Mouse (Mus musculus) adrenal gland, postnatal 36 days (tissue): ENCODE data around the gene 1810030O07Rik. TPM values are rescaled to one million over a fixed set of nuclear protein-coding genes. Genes with fewer than 3 reads are reported as not detected.
A peak's percentile ranks its signal among the peaks of the same experiment; 100 is the strongest.
"Not testable (repeated sequence)": the region's sequence is repeated elsewhere in the genome, so short reads cannot be mapped to it uniquely, and the experiment has no call there.

ENCODE experiments used
- DNase-seq, 2 experiments: peaks; one replicate each; pipeline ENCODE4 v3.0.0; 2021; ENCODE audit warnings: mixed read lengths in 1 of 2
- long read RNA-seq, 2 experiments: library from polyadenylated mRNA; stranded (forward); transcript quantifications; one replicate each; pipeline ENCODE4 v2.0.0; 2021; ENCODE audit warnings: borderline sequencing depth in 2 of 2
- total RNA-seq, 2 experiments: library from RNA; stranded (reverse); gene quantifications; 2 replicates each; pipeline ENCODE4 v1.2.3; 2021

The 1810030O07Rik gene
- 10 to 100 TPM; 26.6 to 31.4 TPM for total RNA-seq
- long read RNA-seq, experiment 1, transcript 1810030O07Rik-201 (7 exons, 2,699 nt): major isoform, 14 of 21 reads
- long read RNA-seq, experiment 1, partial matches to known transcripts: 2 of 21 reads
- long read RNA-seq, experiment 1, other reads (novel, unspliced or antisense): 5 of 21 reads
- long read RNA-seq, experiment 2, transcript 1810030O07Rik-201 (7 exons, 2,699 nt): major isoform, 12 of 19 reads
- long read RNA-seq, experiment 2, partial matches to known transcripts: 6 of 19 reads
- long read RNA-seq, experiment 2, other reads (novel, unspliced or antisense): 1 of 19 reads

DNA sequence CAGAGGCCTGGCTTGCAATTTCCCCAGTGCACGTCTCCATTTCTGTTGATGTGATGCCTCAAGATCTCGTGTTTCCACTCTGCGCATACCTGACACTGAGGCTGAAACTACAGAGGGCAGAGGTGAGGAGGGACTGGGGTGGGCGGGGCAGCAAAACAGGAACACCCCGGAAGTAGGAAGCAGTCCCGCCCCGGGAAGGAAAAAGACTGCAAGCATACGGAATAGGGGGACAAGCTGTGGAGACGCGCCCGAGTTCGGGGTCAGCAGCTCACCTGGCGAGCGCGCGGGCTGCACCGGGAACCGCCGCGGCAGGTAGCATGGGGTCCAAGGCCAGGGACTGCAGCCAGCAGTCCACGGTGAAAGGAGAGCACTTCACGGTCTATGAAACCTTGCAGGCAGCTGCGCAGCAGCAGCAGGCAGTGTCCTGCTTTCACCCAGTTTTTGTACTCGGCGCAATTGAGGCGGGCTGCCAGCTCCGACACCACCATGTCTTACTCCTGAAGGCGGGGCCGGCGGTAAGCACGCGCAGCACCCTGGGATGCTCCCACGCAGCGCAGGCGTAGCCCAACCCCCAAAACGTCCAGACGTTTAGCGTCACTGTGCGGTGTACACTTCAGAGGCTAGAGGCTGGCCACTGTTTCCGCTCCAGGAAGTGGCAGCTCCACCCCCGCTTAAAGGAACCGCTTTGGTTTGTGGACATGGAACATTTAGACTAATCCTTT, at the start of gene 1810030O07Rik:
TSS of gene 1810030O07Rik (minus strand) at position 615 of the 722 bp plus-strand sequence.
- DNase-seq: peak; percentile 90 to 92

DNA sequence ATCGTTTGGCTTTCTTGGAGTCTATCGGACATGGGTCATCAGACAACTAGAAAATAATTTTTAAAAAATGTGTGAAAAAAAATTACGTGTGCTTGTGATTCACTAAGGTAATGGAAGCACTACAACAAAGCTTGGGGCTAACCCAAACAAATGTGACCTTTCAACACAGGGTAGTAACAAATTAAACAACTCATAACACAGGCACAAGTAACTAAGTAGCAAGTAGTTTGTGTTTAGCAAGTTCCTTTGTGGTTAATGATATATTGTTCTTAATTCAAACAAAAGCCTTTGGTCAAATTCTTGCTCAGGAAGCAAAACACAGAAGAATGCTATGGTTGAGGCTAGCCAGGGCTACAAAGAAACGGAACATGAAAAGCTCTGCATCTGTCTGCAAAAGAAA, 42.6 kb upstream of the 1810030O07Rik start:
- no peak for DNase-seq

- no peak for DNase-seq
These were observed 40.3 kb upstream of the 1810030O07Rik start for GRCm38 (mm10) chrX:12713796-12714195.

DNA sequence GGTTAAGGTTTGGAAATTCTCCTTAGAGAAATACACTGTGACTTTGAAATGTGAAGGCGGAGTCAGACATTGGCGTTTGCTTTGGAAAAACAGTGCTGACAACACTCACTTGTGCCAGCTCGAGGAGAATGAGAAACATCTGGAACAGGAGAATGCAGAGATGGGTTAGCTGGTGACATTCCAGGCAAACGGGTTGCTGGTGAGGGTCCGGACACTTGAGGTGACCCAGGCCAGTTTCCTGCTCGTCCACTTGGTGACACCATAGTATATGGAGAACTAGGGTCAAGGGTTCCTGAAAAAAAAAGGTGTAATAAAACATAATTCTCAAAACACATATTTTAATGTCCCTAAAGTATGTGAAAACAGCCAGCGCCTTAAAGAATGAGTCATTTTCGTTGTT, 13.4 kb upstream of the 1810030O07Rik start:
- no peak for DNase-seq

GRCm38 (mm10) chrX:12686071-12686470, 12.6 kb upstream of the 1810030O07Rik start:
- DNase-seq: no peak

GRCm38 (mm10) chrX:12677396-12677795, 3.9 kb upstream of the 1810030O07Rik start:
- peak; percentile 62 to 80 for DNase-seq

DNA sequence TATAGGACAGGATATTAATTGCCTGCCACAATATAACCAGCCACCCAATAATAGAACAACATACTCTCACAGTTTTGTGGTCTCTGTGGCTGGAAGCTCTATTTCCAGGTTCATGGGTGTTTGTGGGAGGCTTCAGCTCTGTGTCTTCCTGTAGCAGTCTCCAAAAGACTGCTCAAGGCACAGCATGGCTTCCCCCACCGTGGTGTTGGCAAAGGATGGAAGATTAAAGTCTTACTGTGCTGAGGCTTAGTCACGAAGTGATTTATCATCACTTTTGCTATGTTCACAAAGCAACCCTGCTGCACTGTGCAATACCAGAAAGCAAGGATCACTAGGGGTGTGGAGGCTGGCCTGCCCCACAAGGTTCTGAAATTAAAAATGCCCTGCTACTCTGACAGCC, 19.6 kb downstream of the 1810030O07Rik start:
- peak; percentile 12 to 45 for DNase-seq

DNA sequence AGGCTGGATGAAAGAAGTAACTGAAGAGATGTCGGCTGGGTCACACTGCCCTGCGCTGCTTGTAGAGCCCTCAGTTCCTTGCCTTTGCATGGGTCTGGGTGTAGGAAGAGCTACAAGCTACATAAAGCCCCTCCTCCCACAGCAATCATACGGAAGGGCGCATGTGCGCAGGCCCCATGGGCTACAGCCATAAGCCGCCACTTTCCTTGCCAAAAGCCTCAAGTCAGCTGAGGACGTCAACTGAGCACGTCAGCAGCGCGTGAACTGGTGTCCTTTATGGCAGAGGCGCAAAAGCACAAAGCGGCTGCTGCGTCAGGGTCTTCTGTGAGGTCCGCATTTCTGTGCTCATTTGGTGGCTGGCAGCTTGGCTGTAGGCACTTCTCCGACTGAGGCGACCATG, 21.6 kb downstream of the 1810030O07Rik start:
- DNase-seq: no peak

DNA sequence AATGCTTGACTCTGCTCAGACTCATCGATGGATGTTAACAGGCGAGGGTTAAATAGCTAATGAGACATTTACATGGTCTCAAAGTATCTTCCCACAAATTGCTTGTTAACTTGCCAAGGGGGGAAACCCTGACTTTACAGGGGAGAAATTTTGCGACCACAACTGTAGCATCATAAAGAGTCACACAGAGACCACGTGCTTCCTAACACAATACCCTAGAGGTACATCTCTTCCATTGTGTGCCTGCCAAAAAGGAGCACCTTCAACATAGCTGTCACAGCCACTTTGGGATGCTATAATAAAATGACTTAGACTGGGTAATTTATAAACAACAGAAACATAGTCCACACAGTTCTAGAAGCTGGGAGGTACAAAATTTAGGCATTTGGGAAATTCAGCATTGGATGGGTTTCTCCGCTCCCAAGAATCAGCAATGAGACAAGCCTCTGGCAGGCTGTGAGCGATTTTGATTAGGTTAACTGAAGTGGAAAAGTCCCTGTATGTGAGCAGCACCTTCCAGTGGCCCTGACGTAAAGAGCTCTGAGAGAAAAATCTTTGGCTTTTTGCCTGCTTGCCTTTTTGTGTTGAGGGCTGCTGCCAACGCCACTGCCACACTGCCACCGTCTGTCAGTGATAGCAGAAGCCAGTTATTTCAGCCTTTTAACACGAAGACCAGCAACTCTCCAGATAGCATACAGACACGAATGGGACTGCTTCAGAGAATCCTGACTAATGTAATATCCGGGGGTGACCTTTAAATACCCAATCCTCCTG, 27.8 kb downstream of the 1810030O07Rik start:
- DNase-seq: peak in 1 of 2 experiments; percentile 29

GRCm38 (mm10) chrX:12644976-12645375, 28.5 kb downstream of the 1810030O07Rik start:
- no peak for DNase-seq

- no peak for DNase-seq
These were observed 48.3 kb downstream of the 1810030O07Rik start for GRCm38 (mm10) chrX:12625131-12625530.

DNA sequence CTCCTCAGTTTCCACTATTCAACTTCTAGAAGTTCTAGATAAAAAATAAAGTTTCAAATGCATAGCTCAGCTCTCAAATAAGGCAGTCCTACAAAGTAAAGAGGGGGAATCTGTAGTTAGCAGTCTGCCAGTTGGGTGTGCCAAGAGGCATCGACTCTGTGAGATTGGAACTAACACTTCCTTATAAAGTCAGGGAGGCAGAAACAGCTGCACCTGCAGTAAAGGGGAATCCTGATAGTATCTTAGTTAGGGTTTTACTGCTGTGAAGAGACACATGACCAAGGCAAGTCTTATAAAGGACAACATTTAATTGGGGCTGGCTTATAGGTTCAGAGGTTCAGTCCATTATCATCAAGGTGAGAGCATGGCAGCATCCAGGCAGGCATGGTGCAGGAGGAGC, 61.1 kb downstream of the 1810030O07Rik start:
- not testable (repeated sequence) for DNase-seq

DNA sequence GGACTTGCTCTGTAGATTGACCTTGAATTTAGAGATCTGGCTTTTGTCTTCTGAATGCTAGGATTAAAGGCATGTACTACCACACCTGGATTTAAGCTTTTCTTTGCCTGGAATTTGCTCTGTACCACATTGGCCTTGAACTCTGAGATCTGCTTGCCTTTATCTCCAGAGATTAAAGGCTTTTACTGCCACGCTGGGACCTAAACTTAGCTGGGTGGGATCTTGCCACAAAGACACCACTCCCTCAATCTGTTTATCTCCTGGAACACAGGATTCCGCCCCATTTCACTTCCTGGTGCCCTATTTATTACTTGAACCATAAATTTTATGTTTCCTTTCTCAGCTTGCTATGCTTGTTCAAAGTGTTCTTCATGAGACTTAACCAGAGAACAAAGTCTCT, 62.3 kb downstream of the 1810030O07Rik start:
- DNase-seq: no peak

GRCm38 (mm10) chrX:12610541-12610940, 62.9 kb downstream of the 1810030O07Rik start:
- DNase-seq: not testable (repeated sequence)

Other genes with a start within 250 kb of the 1810030O07Rik start
- 10 to 100 TPM; 59.9 to 63.8 TPM for gene Atp6ap2, start 85.9 kb downstream of the 1810030O07Rik start, total RNA-seq
- 10 to 100 TPM; 23.2 to 24.7 TPM for gene Med14, start 88.4 kb upstream of the 1810030O07Rik start, total RNA-seq